27 mouse cellular contexts compared by ENCODE assay signal in genomic region chr16:90953147-90953546, GRCm38 (mm10).
"Had no signal": no experiment of that assay in that cellular context is flagged by ENCODE, and none has a peak within 500 bp of the region (broad histone marks: within the 10 kb centered on the region; RNA-seq: fewer than 3 reads in every experiment).

No protein-coding gene starts in this region.

- H3K4me1 ChIP-seq: embryonic facial prominence, embryonic 10.5 days; embryonic facial prominence, embryonic 12.5 days; embryonic facial prominence, embryonic 13.5 days; embryonic facial prominence, embryonic 15.5 days; forebrain, embryonic 10.5 days; forebrain, embryonic 12.5 days; forebrain, embryonic 13.5 days; forebrain, embryonic 15.5 days had no signal

- H3K9ac ChIP-seq: embryonic facial prominence, embryonic 12.5 days; embryonic facial prominence, embryonic 13.5 days; embryonic facial prominence, embryonic 15.5 days; forebrain, embryonic 12.5 days; forebrain, embryonic 13.5 days; forebrain, embryonic 15.5 days; forebrain, postnatal 0 days had no signal

- H3K27me3 ChIP-seq: embryonic facial prominence, embryonic 12.5 days; embryonic facial prominence, embryonic 13.5 days; embryonic facial prominence, embryonic 15.5 days; forebrain, embryonic 12.5 days; forebrain, embryonic 13.5 days; forebrain, embryonic 15.5 days had no signal

- ATAC-seq: forebrain, embryonic 13.5 days; forebrain, embryonic 14.5 days; forebrain, embryonic 15.5 days; forebrain, embryonic 16.5 days; forebrain, postnatal 0 days had no signal

- H3K4me2 ChIP-seq: embryonic facial prominence, embryonic 12.5 days; embryonic facial prominence, embryonic 13.5 days; embryonic facial prominence, embryonic 15.5 days; forebrain, embryonic 12.5 days; forebrain, embryonic 13.5 days; forebrain, embryonic 15.5 days had no signal

- DNase-seq: cerebellum, adult 2 months; cerebellum, adult 8-10 months; cerebellum, adult 9-10 months; cerebellum, adult 9-11 months; cerebellum, postnatal 14 days; cerebellum, postnatal 25 days; cerebellum, postnatal 36 days; embryo, embryonic 11 days; gastrocnemius, adult 2 months; gastrocnemius, postnatal 10 days; gastrocnemius, postnatal 14 days; gastrocnemius, postnatal 25 days; gastrocnemius, postnatal 36 days; heart, adult 18-20 months; heart, adult 2 months had no signal

- H3K27ac ChIP-seq: embryonic facial prominence, embryonic 10.5 days; embryonic facial prominence, embryonic 12.5 days; embryonic facial prominence, embryonic 13.5 days; embryonic facial prominence, embryonic 15.5 days; forebrain, embryonic 10.5 days; forebrain, embryonic 12.5 days; forebrain, embryonic 13.5 days; forebrain, embryonic 15.5 days; gastrocnemius, adult 2 months; heart, adult 2 months had no signal

- H3K9me3 ChIP-seq: embryonic facial prominence, embryonic 10.5 days; embryonic facial prominence, embryonic 12.5 days; embryonic facial prominence, embryonic 13.5 days; embryonic facial prominence, embryonic 15.5 days; forebrain, embryonic 10.5 days; forebrain, embryonic 12.5 days; forebrain, embryonic 13.5 days; forebrain, embryonic 15.5 days had no signal

- H3K4me3 ChIP-seq: embryonic facial prominence, embryonic 10.5 days; embryonic facial prominence, embryonic 12.5 days; embryonic facial prominence, embryonic 13.5 days; embryonic facial prominence, embryonic 15.5 days; erythroblast, embryonic 14.5 days; forebrain, embryonic 10.5 days; forebrain, embryonic 12.5 days; forebrain, embryonic 13.5 days; forebrain, embryonic 15.5 days; gastrocnemius, adult 2 months; heart, adult 2 months had no signal
